ENCODE assay signal across 15 mouse cellular contexts in the genomic region with DNA sequence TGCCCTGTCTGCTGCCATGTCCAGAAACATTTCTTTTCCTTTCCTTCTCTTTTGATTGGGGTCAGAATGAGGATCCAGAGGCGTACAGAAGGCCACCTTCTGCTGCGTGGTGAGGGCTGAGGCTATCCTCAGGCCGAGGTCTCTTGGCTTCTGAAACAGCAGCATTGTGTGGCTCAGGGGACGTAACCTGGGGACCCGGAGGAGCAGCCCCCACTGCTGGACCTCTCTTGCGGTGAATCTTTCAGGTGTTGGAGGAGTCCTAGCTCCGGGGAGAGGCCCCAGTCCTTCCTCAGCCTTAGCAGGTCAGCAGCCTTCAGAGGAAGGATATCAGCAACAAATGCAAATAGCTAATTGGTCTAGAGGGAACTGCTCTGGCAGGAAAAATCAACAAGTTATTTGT. TPM values are rescaled to one million over a fixed set of nuclear protein-coding genes. Genes with fewer than 3 reads are reported as not detected.
DNase-seq lines count a peak whose midpoint lies in the region; ATAC-seq and TF ChIP-seq lines count a peak whose summit lies in the region.
"Had no signal": no experiment of that assay in that cellular context is flagged by ENCODE, and none has a peak within 500 bp of the region (broad histone marks: within the 10 kb centered on the region; RNA-seq: fewer than 3 reads in every experiment).

No protein-coding gene starts in this region.

- H3K27ac ChIP-seq in midbrain, postnatal 0 days (ENCODE audit: low read depth, low read length) = 0 out of 2 replicates have a peak overlapping the region, but pooled peaks have one; percentile 38
- no peak overlapping the region for H3K27ac ChIP-seq in midbrain, embryonic 16.5 days (ENCODE audit: low read length)
- H3K27ac ChIP-seq in forebrain, postnatal 0 days (ENCODE audit: low read depth, low read length) = no peak overlapping the region
- H3K27ac ChIP-seq: forebrain, embryonic 15.5 days had no signal

- ATAC-seq in erythroblast, adult 5-6 weeks (replicated peaks; ENCODE audit: low FRiP score, poor library complexity, severe bottlenecking) = no peak
- ATAC-seq in midbrain, postnatal 0 days (ENCODE audit: low FRiP score) = no peak
- ATAC-seq in midbrain, embryonic 16.5 days = no peak
- no peak for ATAC-seq in megakaryocyte-erythroid progenitor cell, adult 5-6 weeks (replicated peaks; ENCODE audit: low FRiP score, low TSS enrichment, poor library complexity, severe bottlenecking)
- ATAC-seq in forebrain, postnatal 0 days = no peak
- ATAC-seq: forebrain, embryonic 15.5 days had no signal

- H3K27me3 ChIP-seq in erythroblast, embryonic 14.5 days (ENCODE audit: control insufficient read depth) = no peaks in the 10 kb centered on the region
- H3K27me3 ChIP-seq in midbrain, postnatal 0 days (ENCODE audit: insufficient read depth, low read length) = no peaks in the 10 kb centered on the region
- no peaks in the 10 kb centered on the region for H3K27me3 ChIP-seq in midbrain, embryonic 16.5 days (ENCODE audit: control insufficient read depth, insufficient read depth, low read depth, low read length)
- H3K27me3 ChIP-seq in forebrain, postnatal 0 days (ENCODE audit: insufficient read depth, low read length) = no peaks in the 10 kb centered on the region
- H3K27me3 ChIP-seq: forebrain, embryonic 15.5 days had no signal

- no peak overlapping the region for H3K9ac ChIP-seq in midbrain, postnatal 0 days (replicated peaks; ENCODE audit: low read length, poor library complexity, severe bottlenecking)
- H3K9ac ChIP-seq in midbrain, embryonic 16.5 days (ENCODE audit: low read depth, low read length) = no peak overlapping the region
- H3K9ac ChIP-seq in forebrain, postnatal 0 days = no peak overlapping the region
- H3K9ac ChIP-seq: forebrain, embryonic 15.5 days had no signal

- H3K4me1 ChIP-seq in erythroblast, embryonic 14.5 days (ENCODE audit: control insufficient read depth) = peaks cover 99% of the 10 kb centered on the region
- H3K4me1 ChIP-seq in midbrain, postnatal 0 days (ENCODE audit: insufficient read depth, low read length) = no peaks in the 10 kb centered on the region
- no peaks in the 10 kb centered on the region for H3K4me1 ChIP-seq in midbrain, embryonic 16.5 days (ENCODE audit: control insufficient read depth, insufficient read depth, low read length)
- no peaks in the 10 kb centered on the region for H3K4me1 ChIP-seq in forebrain, postnatal 0 days (ENCODE audit: insufficient read depth)

- H3K4me3 ChIP-seq in erythroblast, embryonic 14.5 days (replicated peaks) = peak overlapping the region; percentile 44
- no peak overlapping the region for H3K4me3 ChIP-seq in midbrain, postnatal 0 days (ENCODE audit: low read depth, low read length)
- no peak overlapping the region for H3K4me3 ChIP-seq in midbrain, embryonic 16.5 days (ENCODE audit: low read depth, low read length)
- H3K4me3 ChIP-seq in forebrain, postnatal 0 days (ENCODE audit: low read depth, low read length) = no peak overlapping the region
- H3K4me3 ChIP-seq: forebrain, embryonic 15.5 days had no signal

- H3K9me3 ChIP-seq in erythroblast, embryonic 14.5 days (ENCODE audit: control insufficient read depth, low read length) = no peaks in the 10 kb centered on the region
- no peaks in the 10 kb centered on the region for H3K9me3 ChIP-seq in midbrain, postnatal 0 days (ENCODE audit: low read length)
- no peaks in the 10 kb centered on the region for H3K9me3 ChIP-seq in midbrain, embryonic 16.5 days (replicated peaks; ENCODE audit: control insufficient read depth, low read length, poor library complexity, severe bottlenecking)
- no peaks in the 10 kb centered on the region for H3K9me3 ChIP-seq in forebrain, postnatal 0 days (ENCODE audit: low read length)
- H3K9me3 ChIP-seq: forebrain, embryonic 15.5 days had no signal

- DNase-seq in midbrain, postnatal 0 days (ENCODE audit: low spot score) = no peak
- peak; percentile 25 for DNase-seq in induced T-regulatory cell, adult 2 months (ENCODE audit: low read depth)
- DNase-seq in layer of hippocampus, adult 11-12 months (ENCODE audit: low spot score) = no peak
- no peak for DNase-seq in forebrain, postnatal 0 days
- DNase-seq: adrenal gland, postnatal 14 days; cerebellum, adult 9-11 months; kidney, adult 9 months; right cerebral cortex, postnatal 25 days; thymus, adult 2 months had no signal

- no peak overlapping the region for H3K4me2 ChIP-seq in midbrain, postnatal 0 days (ENCODE audit: low read depth, low read length, poor library complexity, severe bottlenecking)
- no peak overlapping the region for H3K4me2 ChIP-seq in midbrain, embryonic 16.5 days (ENCODE audit: low read length)
- H3K4me2 ChIP-seq in forebrain, postnatal 0 days (ENCODE audit: low read depth) = no peak overlapping the region
- H3K4me2 ChIP-seq: forebrain, embryonic 15.5 days; midbrain, embryonic 11.5 days had no signal

- H3K36me3 ChIP-seq in erythroblast, embryonic 14.5 days (ENCODE audit: control insufficient read depth) = peaks cover 87% of the 10 kb centered on the region
- H3K36me3 ChIP-seq in midbrain, postnatal 0 days (ENCODE audit: insufficient read depth, low read length) = 0 out of 2 replicates have a peak, but pooled peaks cover 2% of the 10 kb centered on the region
- no peaks in the 10 kb centered on the region for H3K36me3 ChIP-seq in midbrain, embryonic 16.5 days (ENCODE audit: control insufficient read depth, insufficient read depth, low read length)
- 0 out of 2 replicates have a peak, but pooled peaks cover 4% of the 10 kb centered on the region for H3K36me3 ChIP-seq in forebrain, postnatal 0 days (ENCODE audit: insufficient read depth)
- H3K36me3 ChIP-seq: forebrain, embryonic 15.5 days had no signal

- TF ChIP-seq CTCF in midbrain, postnatal 0 days (IDR thresholded peaks at IDR 0.05) = no peak
- TF ChIP-seq CTCF in forebrain, postnatal 0 days (IDR thresholded peaks at IDR 0.05; ENCODE audit: low read depth) = no peak

- WGBS in midbrain, postnatal 0 days = 83% methylated on average over 7 of the region's 7 CpGs
- 89% methylated on average over 7 of the region's 7 CpGs for WGBS in midbrain, embryonic 16.5 days
- WGBS in forebrain, postnatal 0 days = 87% methylated on average over 7 of the region's 7 CpGs

RNA-seq across cellular contexts. Expression of a gene that starts 8.7 kb away (rescaled TPM):
- polyA plus RNA-seq in erythroblast, embryonic 14.5 days (2012) = 8.8 and 11.7 TPM in 2 replicates
- 60.1 and 66.5 TPM in 2 replicates for total RNA-seq in erythroblast, adult 5-6 weeks (2015; ENCODE audit: low replicate concordance)
- 66.0 and 95.1 TPM in 2 replicates for total RNA-seq in erythroblast, adult 5-6 weeks (2017; ENCODE audit: low replicate concordance)
- 39.7 and 45.7 TPM in 2 replicates for total RNA-seq in midbrain, postnatal 0 days (2014; rRNA removed)
- polyA plus RNA-seq in midbrain, postnatal 0 days (2015; fragmentation: Nextera tagmentation; extraction: Ambion mirVana) = 20.4 and 21.3 TPM in 2 replicates
- 25.9 and 26.8 TPM in 2 replicates for polyA plus RNA-seq in midbrain, embryonic 16.5 days (2015; fragmentation: Nextera tagmentation; extraction: Ambion mirVana)
- 12.5 and 13.1 TPM in 2 replicates for total RNA-seq in megakaryocyte-erythroid progenitor cell, adult 5-6 weeks (2014; fragmentation: Nextera tagmentation)
- 2.0 and 17.0 TPM in 2 replicates for total RNA-seq in megakaryocyte-erythroid progenitor cell, adult 5-6 weeks (2017)
- total RNA-seq in forebrain, postnatal 0 days (2014; rRNA removed) = 27.4 and 30.7 TPM in 2 replicates
- polyA plus RNA-seq in forebrain, postnatal 0 days (2015; fragmentation: Nextera tagmentation; extraction: Ambion mirVana) = 16.0 and 22.1 TPM in 2 replicates

RNA-seq across cellular contexts. Expression of a gene that starts 26.1 kb away (rescaled TPM):
- 0.31 and 0.47 TPM in 2 replicates for polyA plus RNA-seq in erythroblast, embryonic 14.5 days (2012)
- 0.58 and 3.3 TPM in 2 replicates for total RNA-seq in erythroblast, adult 5-6 weeks (2015; ENCODE audit: low replicate concordance)
- total RNA-seq in erythroblast, adult 5-6 weeks (2017; ENCODE audit: low replicate concordance) = 0.68 and 0.98 TPM in 2 replicates
- total RNA-seq in midbrain, postnatal 0 days (2014; rRNA removed) = 11.8 and 15.5 TPM in 2 replicates
- polyA plus RNA-seq in midbrain, postnatal 0 days (2015; fragmentation: Nextera tagmentation; extraction: Ambion mirVana) = 3.5 and 4.4 TPM in 2 replicates
- 6.3 and 7.3 TPM in 2 replicates for polyA plus RNA-seq in midbrain, embryonic 16.5 days (2015; fragmentation: Nextera tagmentation; extraction: Ambion mirVana)
- 5.1 and 10.8 TPM in 2 replicates for total RNA-seq in megakaryocyte-erythroid progenitor cell, adult 5-6 weeks (2014; fragmentation: Nextera tagmentation)
- 2.1 and 2.9 TPM in 2 replicates for total RNA-seq in megakaryocyte-erythroid progenitor cell, adult 5-6 weeks (2017)
- total RNA-seq in forebrain, postnatal 0 days (2014; rRNA removed) = 8.8 and 12.4 TPM in 2 replicates
- polyA plus RNA-seq in forebrain, postnatal 0 days (2015; fragmentation: Nextera tagmentation; extraction: Ambion mirVana) = 3.5 and 4.5 TPM in 2 replicates
